Mouse (Mus musculus): ENCODE measurements around the gene Rnf111.

DNA sequence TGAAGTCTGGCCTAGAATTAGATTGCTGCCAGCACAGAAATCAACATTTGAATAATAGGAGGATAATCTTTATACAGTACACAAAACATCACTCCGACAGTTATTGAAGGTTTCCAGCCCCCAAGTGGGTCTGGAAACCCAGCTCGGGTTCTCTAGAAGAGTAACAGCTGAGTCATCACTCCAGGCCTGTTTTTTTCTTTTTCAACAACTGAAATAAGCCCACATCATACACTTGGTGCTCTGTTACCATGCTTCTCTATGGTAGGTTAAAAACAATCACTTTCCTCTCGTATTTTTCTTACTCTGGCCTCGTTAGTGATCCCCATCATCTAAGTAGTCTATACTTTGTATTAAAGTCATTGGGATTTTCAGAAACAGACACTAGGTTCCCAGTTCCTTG, 44.8 kb upstream of the Rnf111 start:
- no peak for TF ChIP-seq POLR2AphosphoS2 (IDR thresholded peaks at IDR 0.05; ENCODE audit: insufficient read length, low read depth)
- TF ChIP-seq TCF3 (IDR thresholded peaks at IDR 0.05; ENCODE audit: insufficient read length, low read depth) = no peak
